Mouse (Mus musculus) spleen, adult 2 months (tissue): ENCODE results near the gene Eddm3b. TPM values are rescaled to one million over a fixed set of nuclear protein-coding genes. Genes with fewer than 3 reads are reported as not detected.
A peak's percentile ranks its signal among the peaks of the same experiment; 100 is the strongest.

Source experiments
- DNase-seq, 2 experiments: peaks; one replicate each; pipeline versions ENCODE4 v3.0.0 to v3.0.0-alpha.2; 2012 to 2021; ENCODE audit warnings: low spot score in 2 of 2, low read depth in 1 of 2
- H3K27ac ChIP-seq: fragments of 200-500 bp; 2 replicates; pipeline ENCODE4 v1.5.1; 2012; ENCODE audit warnings: low read length, inconsistent platforms; ENCODE audit not compliant: insufficient read depth
- H3K27me3 ChIP-seq: fragments of 200-500 bp; 2 replicates; pipeline ENCODE4 v1.6.1; 2012; ENCODE audit warnings: mild to moderate bottlenecking, moderate library complexity, low read length, inconsistent platforms; ENCODE audit not compliant: control insufficient read depth, insufficient read depth
- H3K36me3 ChIP-seq: fragments of 200-500 bp; 2 replicates; pipeline ENCODE4 v1.6.1; 2012; ENCODE audit warnings: mild to moderate bottlenecking, low read length, inconsistent platforms; ENCODE audit not compliant: control insufficient read depth, insufficient read depth
- H3K4me1 ChIP-seq: fragments of 200-500 bp; 2 replicates; pipeline ENCODE4 v1.6.1; 2011; ENCODE audit warnings: inconsistent platforms; ENCODE audit not compliant: control insufficient read depth, insufficient read depth, insufficient read length
- H3K4me3 ChIP-seq: fragments of 200-500 bp; 2 replicates; pipeline ENCODE4 v1.5.1; 2011; ENCODE audit warnings: mild to moderate bottlenecking, inconsistent platforms; ENCODE audit not compliant: insufficient read depth, insufficient read length; ENCODE audit errors: extremely low read depth
- CTCF ChIP-seq: fragments of 200-500 bp; IDR thresholded peaks from 2 replicates; pipeline ENCODE4 v1.5.1; 2011; ENCODE audit warnings: mild to moderate bottlenecking, inconsistent platforms; ENCODE audit not compliant: insufficient read depth, insufficient read length, insufficient replicate concordance; ENCODE audit errors: extremely low read depth
- POLR2A ChIP-seq: fragments of 200-500 bp; IDR thresholded peaks from 2 replicates; pipeline ENCODE4 v1.6.1; 2011; ENCODE audit warnings: low read depth, low read length, inconsistent platforms
- WGBS: fragments of 180-500 bp; shearing (Covaris S2); methylation state at CpG from one replicate; pipeline ENCODE4 v1.1.7; 2018; 5-methylcytosine and 5-hydroxymethylcytosine counted together
- polyA plus RNA-seq: library from polyadenylated mRNA; depleted of rRNA; stranded (reverse); fragments of >200 nt; gene quantifications from 2 replicates; pipeline ENCODE4 v1.2.3, GENCODE M21; 2012; rRNA removed

Gene Eddm3b
- not detected in 2 replicates for polyA plus RNA-seq

DNA sequence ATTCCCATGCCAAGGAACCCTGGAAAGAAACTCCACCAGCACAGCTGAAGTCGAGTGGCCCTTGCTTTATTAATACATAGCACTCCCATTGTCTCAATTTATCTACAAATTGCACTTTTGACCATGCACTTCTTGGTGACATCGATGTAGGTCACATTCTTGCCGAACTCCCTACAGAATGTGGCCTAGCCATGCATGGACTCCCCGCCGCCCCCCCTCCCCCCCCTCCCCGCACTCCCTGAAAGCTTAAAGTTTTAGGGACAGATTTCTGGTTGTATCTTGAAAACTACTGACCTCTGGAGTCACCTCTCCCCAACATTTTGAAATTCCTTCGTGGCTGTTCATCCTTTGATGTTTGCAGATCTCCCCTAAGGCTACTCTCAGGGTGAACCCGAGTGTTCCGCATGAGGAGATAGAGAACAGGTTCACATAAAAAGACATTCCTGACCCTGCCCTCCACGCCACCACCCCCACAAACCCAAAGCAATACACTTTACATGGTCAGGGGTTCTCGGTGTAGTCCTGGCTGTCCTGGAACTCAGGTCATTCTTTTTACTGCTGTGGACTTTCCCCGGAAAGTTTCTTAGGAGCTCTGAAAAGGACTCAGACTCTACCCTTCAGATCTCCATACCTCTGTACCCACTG lies at the start of gene Eddm3b:
Eddm3b (plus strand) TSS at position 511 of the 645 bp plus-strand sequence.
- no peak within 1 kb of the TSS for H3K4me3 ChIP-seq
- TF ChIP-seq CTCF (no peak), POLR2A (no peak)
- DNase-seq: no peak
- H3K36me3 ChIP-seq: no peaks in the 10 kb centered on the region
- 80% methylated on average over 12 of the region's 12 CpGs for WGBS
- no peaks in the 10 kb centered on the region for H3K27me3 ChIP-seq
- no peaks in the 10 kb centered on the region for H3K4me1 ChIP-seq
- H3K27ac ChIP-seq: no peak within 1 kb of the TSS

DNA sequence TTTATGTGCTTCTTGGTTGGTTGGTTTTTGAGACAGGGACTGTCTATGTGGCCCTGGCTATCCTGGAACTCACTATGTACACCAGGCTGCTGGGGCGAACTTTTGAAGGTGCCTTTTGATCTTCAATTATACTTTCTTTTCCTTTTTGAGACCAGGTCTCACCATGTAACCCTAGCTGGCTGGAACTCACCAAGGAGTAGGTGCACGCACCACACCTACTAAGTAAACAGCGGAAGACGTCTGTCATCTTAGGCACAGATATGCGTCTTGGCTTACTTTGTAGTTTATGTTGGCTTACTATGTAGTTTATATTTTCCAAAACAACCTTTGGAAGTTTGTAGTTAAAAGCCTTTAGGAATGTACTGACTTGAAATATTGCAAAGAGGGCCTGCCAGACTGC lies 45.3 kb upstream of the Eddm3b start:
- no peak overlapping the region for H3K27ac ChIP-seq
- no peak for DNase-seq
- no peaks in the 10 kb centered on the region for H3K4me1 ChIP-seq
- TF ChIP-seq CTCF: no peak
- no peak for TF ChIP-seq POLR2A
- 93% methylated on average over 5 of the region's 5 CpGs for WGBS
- no peaks in the 10 kb centered on the region for H3K27me3 ChIP-seq
- H3K4me3 ChIP-seq: no peak overlapping the region
- no peaks in the 10 kb centered on the region for H3K36me3 ChIP-seq

DNA sequence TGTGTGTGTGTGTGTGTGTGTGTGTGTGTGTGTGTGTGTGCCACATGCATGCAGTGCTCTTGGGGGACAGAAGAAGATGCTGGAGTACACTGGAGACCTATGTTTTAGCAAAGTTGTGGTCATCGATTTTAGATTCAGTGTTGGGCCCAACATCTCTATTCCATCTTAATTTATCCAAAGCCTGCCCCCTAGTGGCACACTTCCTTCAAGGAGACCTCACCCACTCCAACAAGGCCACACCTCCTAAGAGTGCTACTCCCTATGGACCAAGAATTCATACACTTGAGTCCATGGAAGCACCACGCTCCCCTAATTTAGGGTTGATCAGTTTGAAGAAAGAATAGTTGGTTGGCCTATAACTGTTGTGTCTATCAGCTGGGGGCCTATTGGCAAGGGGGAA lies 44.6 kb upstream of the Eddm3b start:
- Histone ChIP-seq H3K4me3 (no peak overlapping the region), H3K27me3 (no peaks in the 10 kb centered on the region), H3K36me3 (no peaks in the 10 kb centered on the region), H3K4me1 (no peaks in the 10 kb centered on the region), H3K27ac (no peak overlapping the region)
- no peak for TF ChIP-seq POLR2A
- peak; percentile 0; the same call in 1 of the 2 replicates for TF ChIP-seq CTCF
- WGBS: 83% methylated on average over 2 of the region's 2 CpGs
- DNase-seq: peak in 1 of 2 experiments; percentile 43

DNA sequence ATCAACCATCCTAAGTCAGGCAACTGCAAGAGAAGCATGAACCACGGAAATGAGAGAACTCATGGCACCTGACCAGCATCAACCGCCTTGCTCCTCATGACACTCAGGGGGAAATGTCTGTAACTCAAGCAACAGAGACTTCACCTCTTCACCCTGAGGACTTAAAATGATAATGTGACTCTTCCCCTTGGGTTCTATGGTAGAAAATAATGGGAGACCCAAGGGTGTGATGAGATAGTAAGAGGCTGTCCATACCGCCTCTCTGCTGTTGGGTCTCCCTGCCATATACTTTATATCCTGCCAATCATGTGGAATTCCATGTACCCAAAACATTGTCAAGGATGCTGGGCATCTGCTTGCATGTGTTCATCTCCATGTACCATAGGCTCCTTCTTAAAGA lies 39.9 kb upstream of the Eddm3b start, which contains the start of gene Olfr750:
Olfr750 (minus strand) TSS at position 101 of the 400 bp plus-strand sequence.
- no peak within 1 kb of the TSS for H3K27ac ChIP-seq
- no peak for DNase-seq
- no peaks in the 10 kb centered on the region for H3K36me3 ChIP-seq
- no peaks in the 10 kb centered on the region for H3K4me1 ChIP-seq
- no peak for TF ChIP-seq CTCF
- no peak for TF ChIP-seq POLR2A
- WGBS: 89% methylated on average over 3 of the region's 3 CpGs
- no peaks in the 10 kb centered on the region for H3K27me3 ChIP-seq
- H3K4me3 ChIP-seq: no peak within 1 kb of the TSS

DNA sequence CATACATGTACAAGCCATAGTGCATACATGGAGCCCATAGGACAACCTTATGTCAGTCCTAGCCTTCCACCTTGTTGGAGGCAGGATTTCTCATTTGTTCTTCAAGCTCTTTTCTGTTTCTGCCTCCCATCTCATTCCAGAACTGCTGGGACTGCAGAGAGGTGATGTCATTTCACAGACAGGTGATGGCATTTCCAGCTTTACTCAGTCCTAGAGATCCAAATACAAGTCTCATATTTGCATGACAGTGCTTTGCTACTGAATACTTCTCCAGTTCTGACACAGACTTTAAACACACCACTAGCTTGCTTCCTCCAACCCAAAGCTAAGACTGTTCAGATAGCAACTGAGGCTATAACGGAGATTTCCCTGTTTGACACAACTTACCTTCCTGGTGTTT lies 35.0 kb upstream of the Eddm3b start:
- no peak overlapping the region for H3K27ac ChIP-seq
- no peak for DNase-seq
- H3K36me3 ChIP-seq: no peaks in the 10 kb centered on the region
- no peak overlapping the region for H3K4me3 ChIP-seq
- no peaks in the 10 kb centered on the region for H3K27me3 ChIP-seq
- TF ChIP-seq CTCF (no peak), POLR2A (no peak)
- H3K4me1 ChIP-seq: no peaks in the 10 kb centered on the region
- WGBS: 93% methylated on average over 1 of the region's 1 CpGs

DNA sequence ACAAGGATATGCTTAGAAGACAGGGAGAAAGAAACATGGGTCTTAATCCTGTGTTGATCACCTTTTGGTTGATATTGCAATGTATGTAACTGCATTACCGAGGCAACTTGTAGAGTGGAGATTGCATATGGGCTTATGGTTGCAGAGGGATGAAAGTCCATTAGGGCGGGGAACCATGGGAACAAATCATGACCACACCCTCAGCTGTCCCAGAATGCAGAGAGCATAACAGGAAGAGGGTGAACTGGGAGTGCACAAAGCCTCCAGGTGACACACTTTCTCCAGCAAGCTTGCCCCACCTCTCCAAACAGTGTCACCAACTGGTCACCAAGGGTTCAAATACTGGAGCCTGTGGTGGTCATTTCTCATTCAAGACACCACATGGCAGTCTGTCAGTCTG lies 33.2 kb upstream of the Eddm3b start:
- no peaks in the 10 kb centered on the region for H3K4me1 ChIP-seq
- 82% methylated on average over 2 of the region's 2 CpGs for WGBS
- no peak for TF ChIP-seq POLR2A
- no peaks in the 10 kb centered on the region for H3K36me3 ChIP-seq
- no peak for DNase-seq
- no peaks in the 10 kb centered on the region for H3K27me3 ChIP-seq
- no peak overlapping the region for H3K4me3 ChIP-seq
- no peak overlapping the region for H3K27ac ChIP-seq
